Mouse (Mus musculus): ENCODE results near the gene Skap1. TPM values are rescaled to one million over a fixed set of nuclear protein-coding genes. Genes with fewer than 3 reads are reported as not detected.

Gene Skap1
- total and polyA plus RNA-seq, 3 experiments = not detected

DNA sequence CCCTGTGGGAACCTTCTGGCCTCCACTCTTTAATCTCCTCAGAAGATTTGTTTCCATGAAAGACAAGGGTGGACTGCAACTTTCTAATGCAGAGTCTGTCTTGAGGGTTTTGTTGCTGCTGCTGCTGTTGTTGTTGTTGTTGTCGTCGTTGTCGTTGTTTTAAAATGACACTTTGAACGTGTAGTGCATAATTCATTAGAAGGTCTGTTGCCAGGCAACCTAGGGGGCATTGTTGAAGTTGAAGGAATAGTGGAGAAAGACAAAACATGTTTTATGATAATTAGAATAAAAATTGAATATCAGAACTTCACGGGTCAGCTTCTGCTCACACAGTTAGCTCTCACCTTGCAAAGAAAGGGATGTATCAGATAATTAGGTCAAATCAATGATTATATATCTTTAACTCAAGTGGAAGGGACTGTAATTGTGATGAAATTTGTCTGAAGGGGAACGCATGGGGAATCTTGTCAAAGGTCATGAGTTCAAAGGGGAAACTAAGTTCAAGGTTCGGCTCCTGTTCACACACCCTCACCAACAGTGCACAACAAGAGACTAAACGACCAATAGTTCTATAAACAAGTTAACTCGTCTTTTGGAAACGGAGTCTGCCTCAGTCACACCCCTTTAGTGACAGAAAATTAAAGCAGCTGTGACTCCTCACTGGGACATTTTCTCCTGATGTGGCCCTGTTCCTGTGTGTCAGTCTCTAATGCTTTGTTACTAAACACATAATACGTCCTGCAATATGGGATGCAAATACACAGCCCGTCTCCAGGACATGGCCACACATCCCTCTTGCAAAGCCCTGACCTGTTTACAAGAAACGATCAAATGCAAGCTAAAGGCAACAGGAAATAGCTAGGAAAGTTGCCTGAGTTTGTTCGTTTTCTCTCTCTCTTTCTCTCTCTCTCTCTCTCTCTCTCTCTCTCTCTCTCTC lies 112.4 kb downstream of the Skap1 start:
- TF ChIP-seq GATA1 (IDR thresholded peaks at IDR 0.05; ENCODE audit: low read depth, low read length) = no peak
- H3K4me1 ChIP-seq (ENCODE audit: control insufficient read depth in 1 of 2, insufficient read depth in 2 of 2, low read length in 2 of 2) = no peaks in the 10 kb centered on the region
- H3K27ac ChIP-seq (ENCODE audit: control insufficient read depth, low read depth, low read length) = no peak overlapping the region
- H3K36me3 ChIP-seq (ENCODE audit: control insufficient read depth in 1 of 2, insufficient read depth in 2 of 2, low read length in 2 of 2) = no peaks in the 10 kb centered on the region
- no peaks in the 10 kb centered on the region for H3K79me2 ChIP-seq (ENCODE audit: control insufficient read depth, insufficient read depth, low read length, poor library complexity)
- no peak overlapping the region for H3K9ac ChIP-seq (ENCODE audit: control insufficient read depth, low read depth, low read length, poor library complexity, severe bottlenecking)
- H3K4me3 ChIP-seq (ENCODE audit: control insufficient read depth in 1 of 2, insufficient read depth in 1 of 2, low read depth in 2 of 2, low read length in 2 of 2) = no peak overlapping the region
- peaks cover 33 to 50% of the 10 kb centered on the region in 2 experiments for H3K27me3 ChIP-seq (ENCODE audit: control insufficient read depth in 1 of 2, insufficient read depth in 2 of 2, low read length in 2 of 2)
- DNase-seq (ENCODE audit: low read depth, low spot score) = no peak
- H3K9me3 ChIP-seq (replicated peaks; ENCODE audit: insufficient read depth, low read length) = no peaks in the 10 kb centered on the region

DNA sequence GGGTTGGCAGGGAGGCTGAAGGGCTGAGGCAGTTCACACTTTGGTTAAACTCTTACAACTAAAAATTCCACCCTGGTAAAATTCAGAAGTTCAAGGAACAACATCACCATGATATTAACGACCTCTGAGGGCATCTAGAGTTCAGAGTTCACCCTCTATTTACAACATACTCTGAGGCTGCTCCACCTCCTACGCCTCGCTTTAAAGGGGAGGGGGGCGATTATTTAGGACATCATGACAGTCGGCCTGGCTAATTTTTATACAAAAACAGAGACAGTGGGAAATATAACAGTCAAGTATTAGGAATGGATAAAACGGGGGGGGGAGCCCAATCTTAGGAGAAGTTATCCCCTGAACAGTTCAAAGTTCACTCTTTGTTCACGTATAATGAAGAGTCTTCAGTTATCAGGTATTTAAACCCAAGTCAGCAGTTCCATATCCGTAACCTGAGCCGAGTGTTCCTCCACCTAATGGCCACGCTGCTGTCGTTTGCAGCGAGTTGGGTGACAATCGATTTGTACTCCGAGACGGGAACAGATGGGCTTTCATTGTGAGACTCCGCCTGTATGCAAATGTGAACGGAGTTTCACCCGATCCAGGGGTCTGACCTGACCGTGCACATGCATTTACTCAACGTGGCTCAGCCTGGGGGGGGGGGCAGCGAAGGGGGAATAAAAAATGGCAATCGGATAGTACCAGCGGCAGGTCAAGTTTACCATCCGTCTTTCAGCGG lies 114.3 kb downstream of the Skap1 start:
- TF ChIP-seq USF2 (IDR thresholded peaks at IDR 0.05; ENCODE audit: borderline replicate concordance in 1 of 2, insufficient read depth in 1 of 2, low read depth in 1 of 2, low read length in 2 of 2) (no peak), GABPA (IDR thresholded peaks at IDR 0.05; ENCODE audit: low read depth, low read length) (no peak), POLR2AphosphoS2 (IDR thresholded peaks at IDR 0.05; ENCODE audit: low read length) (no peak), ZKSCAN1 (IDR thresholded peaks at IDR 0.05; ENCODE audit: low read depth, low read length) (no peak), ELF1 (IDR thresholded peaks at IDR 0.05; ENCODE audit: low read depth, low read length) (no peak), CHD2 (IDR thresholded peaks at IDR 0.05; ENCODE audit: low read length) (no peak), RCOR1 (IDR thresholded peaks at IDR 0.05; ENCODE audit: low read depth, low read length) (no peak)
- H3K27me3 ChIP-seq (ENCODE audit: control insufficient read depth in 1 of 2, insufficient read depth in 2 of 2, low read length in 2 of 2) = peaks cover 31 to 48% of the 10 kb centered on the region in 2 experiments

GRCm38 (mm10) chr11:96581604-96582384 lies 117.4 kb downstream of the Skap1 start:
- no peaks in the 10 kb centered on the region for H3K36me3 ChIP-seq (ENCODE audit: control insufficient read depth in 1 of 2, insufficient read depth in 2 of 2, low read length in 2 of 2)
- no peak overlapping the region for H3K4me3 ChIP-seq (ENCODE audit: control insufficient read depth in 1 of 2, insufficient read depth in 1 of 2, low read depth in 2 of 2, low read length in 2 of 2)
- peaks cover 31 to 43% of the 10 kb centered on the region in 2 experiments for H3K27me3 ChIP-seq (ENCODE audit: control insufficient read depth in 1 of 2, insufficient read depth in 2 of 2, low read length in 2 of 2)
- TF ChIP-seq ELF1 (IDR thresholded peaks at IDR 0.05; ENCODE audit: low read depth, low read length) (no peak), SMC3 (IDR thresholded peaks at IDR 0.05; ENCODE audit: low read depth, low read length) (peak; percentile 71), CHD2 (IDR thresholded peaks at IDR 0.05; ENCODE audit: low read length) (no peak), CTCF (IDR thresholded peaks at IDR 0.05 in 2 of 3, conservative IDR thresholded peaks at IDR 0.05 in 1 of 3; ENCODE audit: control insufficient read depth in 1 of 3, insufficient read depth in 1 of 3, low read depth in 2 of 3, low read length in 3 of 3, poor library complexity in 1 of 3, severe bottlenecking in 1 of 3) (peak in 2 of 3 experiments; percentile 66 to 76; a peak in 5 of 6 replicates), MXI1 (IDR thresholded peaks at IDR 0.05; ENCODE audit: low read depth, low read length) (no peak), RAD21 (IDR thresholded peaks at IDR 0.05; ENCODE audit: low read depth, low read length) (peak; percentile 20), POLR2AphosphoS5 (IDR thresholded peaks at IDR 0.05; ENCODE audit: borderline replicate concordance, low read depth, low read length) (no peak), E2F4 (IDR thresholded peaks at IDR 0.05; ENCODE audit: borderline replicate concordance, low read depth, low read length) (no peak), UBTF (IDR thresholded peaks at IDR 0.05; ENCODE audit: borderline replicate concordance, insufficient read depth, low read depth, low read length) (no peak), ZC3H11A (IDR thresholded peaks at IDR 0.05; ENCODE audit: low read depth, low read length) (no peak), SIN3A (IDR thresholded peaks at IDR 0.05; ENCODE audit: low read length) (no peak), EP300 (IDR thresholded peaks at IDR 0.05; ENCODE audit: low read depth in 1 of 2, low read length in 2 of 2) (no peak)
- no peaks in the 10 kb centered on the region for H3K4me1 ChIP-seq (ENCODE audit: control insufficient read depth in 1 of 2, insufficient read depth in 2 of 2, low read length in 2 of 2)
- H3K9ac ChIP-seq (ENCODE audit: control insufficient read depth, low read depth, low read length, poor library complexity, severe bottlenecking) = no peak overlapping the region
- H3K27ac ChIP-seq (ENCODE audit: control insufficient read depth, low read depth, low read length) = no peak overlapping the region
- no peaks in the 10 kb centered on the region for H3K79me2 ChIP-seq (ENCODE audit: control insufficient read depth, insufficient read depth, low read length, poor library complexity)
- DNase-seq (ENCODE audit: low read depth, low spot score) = peak; percentile 42
- no peaks in the 10 kb centered on the region for H3K9me3 ChIP-seq (replicated peaks; ENCODE audit: insufficient read depth, low read length)

More for the DNA sequence above, 114.3 kb downstream of the Skap1 start:
- Histone ChIP-seq H3K36me3 (ENCODE audit: control insufficient read depth in 1 of 2, insufficient read depth in 2 of 2, low read length in 2 of 2) (no peaks in the 10 kb centered on the region), H3K79me2 (ENCODE audit: control insufficient read depth, insufficient read depth, low read length, poor library complexity) (no peaks in the 10 kb centered on the region), H3K9ac (ENCODE audit: control insufficient read depth, low read depth, low read length, poor library complexity, severe bottlenecking) (no peak overlapping the region), H3K4me3 (ENCODE audit: control insufficient read depth in 1 of 2, insufficient read depth in 1 of 2, low read depth in 2 of 2, low read length in 2 of 2) (no peak overlapping the region), H3K27ac (ENCODE audit: control insufficient read depth, low read depth, low read length) (no peak overlapping the region), H3K9me3 (replicated peaks; ENCODE audit: insufficient read depth, low read length) (no peaks in the 10 kb centered on the region), H3K4me1 (ENCODE audit: control insufficient read depth in 1 of 2, insufficient read depth in 2 of 2, low read length in 2 of 2) (no peaks in the 10 kb centered on the region)
- DNase-seq (ENCODE audit: low read depth, low spot score) = no peak
